In the genomic region with DNA sequence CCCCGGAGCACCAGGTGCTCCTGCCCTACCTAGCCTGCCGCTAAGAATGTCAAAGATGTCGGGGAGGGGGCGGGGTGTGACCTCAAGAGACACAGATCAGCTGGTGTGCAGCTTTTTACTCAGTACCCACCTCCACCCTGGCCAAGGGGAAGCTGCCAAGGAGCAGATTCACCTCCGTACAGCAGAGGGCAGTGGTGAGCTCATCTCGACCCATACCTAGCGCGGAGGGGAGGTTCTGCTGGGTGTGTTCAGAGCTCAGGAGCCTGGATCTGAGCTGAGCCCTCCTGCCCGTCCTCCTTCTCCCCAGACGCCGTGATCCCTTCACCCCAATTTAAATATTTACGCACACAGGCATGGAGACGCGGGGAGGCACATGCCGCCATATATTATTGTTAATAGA, we compare ENCODE assay signal across 8 mouse cellular contexts.
DNase-seq lines count a peak whose midpoint lies in the region; ATAC-seq lines count a peak whose summit lies in the region.

No protein-coding gene starts in this region.

- H3K27me3 ChIP-seq in intestine, embryonic 14.5 days (replicated peaks; ENCODE audit: control insufficient read depth, insufficient read depth, low read length): no peaks in the 10 kb centered on the region
- H3K27me3 ChIP-seq in megakaryocyte, embryonic 14.5 days (replicated peaks): no peaks in the 10 kb centered on the region

- H3K4me3 ChIP-seq in intestine, embryonic 14.5 days (ENCODE audit: low read depth, low read length): peak overlapping the region; percentile 25
- peak overlapping the region; percentile 38 for H3K4me3 ChIP-seq in megakaryocyte, embryonic 14.5 days (replicated peaks)

- H3K9ac ChIP-seq in intestine, embryonic 14.5 days (ENCODE audit: low read length): 0 out of 2 replicates have a peak overlapping the region, but pooled peaks have one; percentile 13

- 2% methylated on average over 15 of the region's 15 CpGs for WGBS in intestine, embryonic 14.5 days

- H3K4me1 ChIP-seq in intestine, embryonic 14.5 days (replicated peaks; ENCODE audit: control insufficient read depth, insufficient read depth, low read length): no peaks in the 10 kb centered on the region
- peaks cover 4% of the 10 kb centered on the region; the same call in 1 of the 2 replicates for H3K4me1 ChIP-seq in megakaryocyte, embryonic 14.5 days

- peak overlapping the region; percentile 58 for H3K4me2 ChIP-seq in intestine, embryonic 14.5 days (ENCODE audit: low read length)

- H3K9me3 ChIP-seq in intestine, embryonic 14.5 days (ENCODE audit: control insufficient read depth, low read length): no peaks in the 10 kb centered on the region
- no peaks in the 10 kb centered on the region; the same call in 1 of the 2 replicates for H3K9me3 ChIP-seq in megakaryocyte, embryonic 14.5 days

- peak; percentile 79 for DNase-seq in adrenal gland, adult 2 months
- peak; percentile 91 for DNase-seq in embryo, embryonic 10 days (ENCODE audit: low spot score)
- DNase-seq in gastrocnemius, postnatal 25 days: peak; percentile 63
- DNase-seq in intestine, embryonic 14.5 days (ENCODE audit: low spot score): peak; percentile 90
- DNase-seq in left cerebral cortex, adult 9 months (ENCODE audit: low spot score in 2 of 2): peak; percentile 43 to 87
- DNase-seq in right cerebral cortex, postnatal 36 days (ENCODE audit: low spot score in 2 of 2): peak; percentile 72

- no peaks in the 10 kb centered on the region for H3K36me3 ChIP-seq in intestine, embryonic 14.5 days (ENCODE audit: control insufficient read depth, insufficient read depth, low read length)
- no peaks in the 10 kb centered on the region for H3K36me3 ChIP-seq in megakaryocyte, embryonic 14.5 days (replicated peaks; ENCODE audit: low read length)

- H3K27ac ChIP-seq in intestine, embryonic 14.5 days (ENCODE audit: low read depth): no peak overlapping the region

- ATAC-seq in intestine, embryonic 14.5 days (replicated peaks; ENCODE audit: low FRiP score, low TSS enrichment, low read depth): peak; percentile 95
- no peak for ATAC-seq in monocyte, adult 5-6 weeks (replicated peaks; ENCODE audit: insufficient number of reproducible peaks, low FRiP score, low TSS enrichment, poor library complexity, severe bottlenecking)
